Comparison of ENCODE assay signal across 13 mouse cellular contexts in genomic region chr10:8813259-8813658, GRCm38 (mm10).
DNase-seq lines count a peak whose midpoint lies in the region; ATAC-seq and TF ChIP-seq lines count a peak whose summit lies in the region.
"Had no signal": no experiment of that assay in that cellular context is flagged by ENCODE, and none has a peak within 500 bp of the region (broad histone marks: within the 10 kb centered on the region; RNA-seq: fewer than 3 reads in every experiment).

No protein-coding gene starts in this region.

- peak; percentile 31 for DNase-seq in gastrocnemius, adult 2 months
- DNase-seq in gastrocnemius, postnatal 25 days: no peak
- peak; percentile 43 to 56 for DNase-seq in heart, postnatal 10 days
- peak; percentile 35 for DNase-seq in right cerebral cortex, postnatal 4 days
- DNase-seq in right cerebral cortex, postnatal 25 days: no peak
- no peak for DNase-seq in spleen, adult 12 weeks (ENCODE audit: low spot score)
- DNase-seq: embryo, embryonic 11 days; gastrocnemius, postnatal 36 days had no signal

- no peaks in the 10 kb centered on the region for H3K27me3 ChIP-seq in heart, embryonic 11.5 days (ENCODE audit: control insufficient read depth, insufficient read depth, low read length)
- H3K27me3 ChIP-seq: hindbrain, embryonic 12.5 days; liver, embryonic 12.5 days; midbrain, embryonic 15.5 days had no signal

- no peaks in the 10 kb centered on the region for H3K36me3 ChIP-seq in heart, embryonic 11.5 days (ENCODE audit: control insufficient read depth, insufficient read depth, low read length)
- H3K36me3 ChIP-seq: hindbrain, embryonic 12.5 days; liver, embryonic 12.5 days; midbrain, embryonic 15.5 days had no signal

- no peak overlapping the region for H3K9ac ChIP-seq in heart, embryonic 11.5 days (ENCODE audit: low read depth, low read length)
- H3K9ac ChIP-seq: hindbrain, embryonic 12.5 days; liver, embryonic 12.5 days; midbrain, embryonic 15.5 days had no signal

- 81% methylated on average over 14 of the region's 14 CpGs for WGBS in heart, embryonic 11.5 days (ENCODE audit: insufficient replicate concordance)

- H3K9me3 ChIP-seq in heart, embryonic 11.5 days (replicated peaks; ENCODE audit: control insufficient read depth, low read length): no peaks in the 10 kb centered on the region
- H3K9me3 ChIP-seq: hindbrain, embryonic 12.5 days; liver, embryonic 12.5 days; midbrain, embryonic 15.5 days had no signal

- H3K4me3 ChIP-seq in gastrocnemius, adult 2 months: 0 out of 2 replicates have a peak overlapping the region, but pooled peaks have one; percentile 1
- no peak overlapping the region for H3K4me3 ChIP-seq in heart, embryonic 11.5 days (ENCODE audit: low read depth, low read length)
- H3K4me3 ChIP-seq: hindbrain, embryonic 12.5 days; liver, embryonic 12.5 days; midbrain, embryonic 15.5 days had no signal

- no peak overlapping the region; the same call in 1 of the 2 replicates for H3K27ac ChIP-seq in gastrocnemius, adult 2 months
- H3K27ac ChIP-seq in heart, embryonic 11.5 days (ENCODE audit: low read depth, low read length): no peak overlapping the region
- H3K27ac ChIP-seq: hindbrain, embryonic 12.5 days; liver, embryonic 12.5 days; midbrain, embryonic 15.5 days had no signal

- H3K4me1 ChIP-seq in heart, embryonic 11.5 days (ENCODE audit: control insufficient read depth, insufficient read depth, low read length): peaks cover 10% of the 10 kb centered on the region

- TF ChIP-seq CTCF in gastrocnemius, adult 2 months (IDR thresholded peaks at IDR 0.05): no peak

- ATAC-seq in heart, embryonic 11.5 days (replicated peaks; ENCODE audit: insufficient number of reproducible peaks, low FRiP score, low TSS enrichment): no peak
- ATAC-seq in monocyte, adult 5-6 weeks (replicated peaks; ENCODE audit: insufficient number of reproducible peaks, low FRiP score, low TSS enrichment, poor library complexity, severe bottlenecking): no peak
- ATAC-seq: liver, embryonic 12.5 days; midbrain, embryonic 15.5 days had no signal

- no peak overlapping the region for H3K4me2 ChIP-seq in heart, embryonic 11.5 days
- H3K4me2 ChIP-seq: hindbrain, embryonic 12.5 days; liver, embryonic 12.5 days; midbrain, embryonic 15.5 days had no signal

- intact Hi-C loops in gastrocnemius, adult 2 months (cut with DNase I): no loop called here
- intact Hi-C loops in heart, postnatal 10 days (cut with DNase I): no loop called here

Comparison
In these comparisons a context has a peak if more than half of its experiments do, and no peak if none do; other contexts are left out.
1. DNase-seq: peak in gastrocnemius, adult 2 months (single experiment), heart, postnatal 10 days (2 of 2) and right cerebral cortex, postnatal 4 days (single experiment); none in gastrocnemius, postnatal 25 days (single experiment), right cerebral cortex, postnatal 25 days (single experiment) and spleen, adult 12 weeks (single experiment).